Mouse (Mus musculus) lung, adult 2 months (tissue): ENCODE measurements around the gene Pard6a. TPM values are rescaled to one million over a fixed set of nuclear protein-coding genes. Genes with fewer than 3 reads are reported as not detected.

Experiments used
- DNase-seq: peaks from one replicate; pipeline ENCODE4 v3.0.0; 2022
- H3K4me1 ChIP-seq: fragments of 200-500 bp; 2 replicates; pipeline ENCODE4 v1.6.1; 2011; ENCODE audit warnings: low read length; ENCODE audit not compliant: control insufficient read depth, insufficient read depth
- H3K4me3 ChIP-seq: fragments of 200-500 bp; replicated peaks from 2 replicates; pipeline ENCODE3; 2011; ENCODE audit warnings: low read depth, mild to moderate bottlenecking, control low read depth, low read length; ENCODE audit errors: extremely low read depth
- CTCF ChIP-seq: fragments of 200-500 bp; IDR thresholded peaks from 2 replicates; pipeline ENCODE4 v1.5.1; 2011; ENCODE audit warnings: mild to moderate bottlenecking, low read length, control low read depth; ENCODE audit not compliant: insufficient read depth
- POLR2A ChIP-seq: fragments of 200-500 bp; IDR thresholded peaks from 2 replicates; pipeline ENCODE4 v1.6.1; 2011; ENCODE audit warnings: low read depth, mild to moderate bottlenecking, control low read depth, low read length, borderline replicate concordance; ENCODE audit errors: extremely low read depth
- WGBS: fragments of 180-500 bp; shearing (Covaris S2); methylation state at CpG from one replicate; pipeline ENCODE4 v1.1.7; 2018; 5-methylcytosine and 5-hydroxymethylcytosine counted together
- polyA plus RNA-seq: library from polyadenylated mRNA; depleted of rRNA; stranded (reverse); fragments of >200 nt; gene quantifications from 2 replicates; pipeline ENCODE4 v1.2.3, GENCODE M21; 2012; rRNA removed

The Pard6a gene
- polyA plus RNA-seq, 1 experiment, result 14.1 TPM

DNA sequence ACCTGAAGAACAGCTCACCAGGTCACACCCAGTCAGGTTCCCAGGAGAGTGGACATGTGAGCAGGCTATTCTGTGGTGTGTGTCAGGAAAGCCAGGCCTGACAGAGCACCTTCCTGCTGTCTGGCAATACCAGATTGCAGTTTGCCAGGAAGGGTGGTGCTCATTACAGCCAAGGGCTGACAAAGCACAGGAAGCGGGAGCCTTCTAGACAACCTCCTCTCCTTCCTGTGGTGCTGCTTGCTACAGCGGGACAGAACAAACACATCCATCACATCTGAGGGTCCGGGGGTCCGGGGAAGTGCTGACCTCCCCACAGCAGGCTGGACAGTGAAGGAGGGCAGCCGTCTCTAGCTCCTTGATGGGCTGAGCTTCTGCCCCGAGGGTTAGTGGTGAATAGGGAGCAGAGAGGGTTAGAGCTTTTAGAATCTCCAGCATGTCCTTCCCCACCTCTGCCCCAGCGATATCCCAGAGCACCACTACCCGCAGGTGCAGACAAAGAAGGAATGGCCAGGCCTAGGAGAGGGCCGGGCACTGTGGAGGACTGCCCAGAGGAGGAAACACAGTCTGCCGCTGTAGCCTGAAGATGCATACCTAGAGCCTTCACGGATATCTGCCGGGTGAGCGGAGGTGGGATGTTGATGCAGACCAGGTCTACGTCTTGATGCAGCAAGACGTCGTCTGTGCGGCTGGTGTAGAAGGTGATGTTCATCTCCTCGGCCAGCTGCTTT lies 26.6 kb downstream of the Pard6a start:
- H3K4me1 ChIP-seq, result peaks cover 7% of the 10 kb centered on the region
- peak overlapping the region; percentile 45 for H3K4me3 ChIP-seq
- TF ChIP-seq CTCF (no peak), POLR2A (peak; percentile 44; the same call in 1 of the 2 replicates)
- peak; percentile 34 for DNase-seq
- 48% methylated on average over 18 of the region's 18 CpGs for WGBS

DNA sequence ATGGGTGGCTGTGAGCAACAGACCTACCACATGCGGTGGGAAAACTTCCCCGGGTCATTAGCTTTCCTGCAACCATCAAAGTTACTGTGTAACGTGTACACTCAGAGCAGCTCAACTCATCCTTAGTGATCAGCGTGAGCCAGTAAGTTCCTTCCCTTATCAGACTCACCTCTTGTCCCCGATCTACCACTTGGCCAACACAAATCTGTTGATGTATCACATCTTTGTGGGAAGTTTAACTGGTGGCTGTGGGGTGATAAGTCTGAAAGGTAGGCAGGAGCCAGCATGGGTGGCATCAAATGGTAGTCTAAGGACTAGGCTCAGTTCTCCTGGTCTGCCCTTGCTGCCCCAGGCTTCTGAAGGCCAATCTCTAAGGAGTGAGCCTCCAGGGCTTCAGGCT lies 31.2 kb downstream of the Pard6a start:
- Histone ChIP-seq H3K4me1 (peaks cover 4% of the 10 kb centered on the region), H3K4me3 (no peak overlapping the region)
- 91% methylated on average over 5 of the region's 5 CpGs for WGBS
- no peak for DNase-seq
- TF ChIP-seq CTCF (no peak), POLR2A (no peak)

DNA sequence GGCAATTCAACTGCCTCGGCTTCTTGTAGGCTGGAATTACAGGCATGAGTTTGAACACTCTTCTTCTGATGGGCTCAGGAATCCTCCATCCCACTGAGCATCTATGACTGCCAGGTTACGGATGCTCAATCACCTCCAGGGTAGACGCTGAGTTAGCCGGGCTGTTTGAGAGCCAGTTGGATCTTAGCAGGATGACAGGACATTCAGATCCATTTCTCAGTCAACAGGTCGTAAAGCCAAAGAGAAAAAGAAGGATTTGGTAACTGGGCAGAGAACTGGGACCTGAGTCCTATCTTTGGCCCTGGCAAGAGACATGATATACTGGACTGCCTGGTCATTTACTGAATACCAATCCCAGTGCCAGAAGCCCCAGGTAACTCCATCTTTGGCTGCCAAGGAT lies 38.3 kb downstream of the Pard6a start:
- H3K4me1 ChIP-seq, result peaks cover 6% of the 10 kb centered on the region
- H3K4me3 ChIP-seq, result no peak overlapping the region
- no peak for TF ChIP-seq CTCF
- no peak for TF ChIP-seq POLR2A
- 93% methylated on average over 5 of the region's 5 CpGs for WGBS
- no peak for DNase-seq

DNA sequence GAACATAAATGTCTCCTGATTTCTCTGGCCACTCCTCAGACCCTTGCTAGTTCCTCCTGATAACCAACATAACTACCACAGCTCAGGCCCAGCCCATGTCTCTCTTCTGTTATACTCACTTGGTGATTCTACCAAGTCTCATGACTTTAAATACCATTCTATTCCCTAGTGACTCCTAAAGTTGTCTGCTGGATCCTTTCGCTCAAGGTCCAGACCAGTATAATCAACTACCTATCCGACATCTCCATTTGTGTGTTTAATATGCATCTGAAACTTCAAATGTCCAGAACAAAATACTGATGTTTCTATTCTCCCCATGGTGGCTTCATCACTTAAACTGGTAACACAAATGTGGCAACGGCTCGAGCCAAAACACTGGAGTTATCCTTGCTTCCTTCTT lies 42.4 kb downstream of the Pard6a start:
- H3K4me1 ChIP-seq, result peaks cover 11% of the 10 kb centered on the region
- no peak overlapping the region for H3K4me3 ChIP-seq
- no peak for TF ChIP-seq POLR2A
- no peak for TF ChIP-seq CTCF
- DNase-seq, result no peak
- 67% methylated on average over 4 of the region's 4 CpGs for WGBS

DNA sequence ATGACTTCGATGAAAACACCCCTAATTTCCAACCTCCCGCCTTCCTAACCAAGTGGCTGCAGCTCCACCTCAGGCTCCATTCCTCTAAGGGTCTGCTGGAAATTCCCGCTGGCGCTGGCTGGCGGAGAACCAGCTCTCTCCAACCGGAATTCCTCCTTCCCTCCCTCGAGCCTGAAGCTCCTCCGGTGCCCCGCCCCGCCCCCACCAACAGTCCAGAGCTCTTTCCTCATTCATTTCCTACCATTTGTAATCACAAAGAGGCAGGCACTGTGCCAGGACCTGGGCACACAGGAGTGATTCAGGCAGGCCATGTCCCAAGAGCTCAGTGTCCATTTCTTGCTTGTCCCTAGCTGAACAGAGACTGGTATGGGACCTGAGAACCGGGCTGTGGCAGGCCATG lies 49.7 kb downstream of the Pard6a start:
- peak; percentile 69 for DNase-seq
- no peak overlapping the region for H3K4me3 ChIP-seq
- H3K4me1 ChIP-seq, result peaks cover 15% of the 10 kb centered on the region
- TF ChIP-seq POLR2A (no peak), CTCF (no peak)
- WGBS, result 11% methylated on average over 11 of the region's 11 CpGs

Other genes starting within 250 kb of the Pard6a start
- gene Tppp3, start 229.6 kb upstream of the Pard6a start, polyA plus RNA-seq, result 785 and 816 TPM in 2 replicates
- gene Zdhhc1, start 204.2 kb upstream of the Pard6a start, polyA plus RNA-seq, result 130 and 133 TPM in 2 replicates
- 2.1 and 4.8 TPM in 2 replicates for gene Hsd11b2, start 182.4 kb upstream of the Pard6a start, polyA plus RNA-seq
- gene Atp6v0d1, start 135.1 kb upstream of the Pard6a start, polyA plus RNA-seq, result 101 and 121 TPM in 2 replicates
- gene Ripor1, start 95.9 kb upstream of the Pard6a start, polyA plus RNA-seq, result 71.7 and 74.9 TPM in 2 replicates
- 17.2 and 17.9 TPM in 2 replicates for gene Ctcf, start 64.6 kb upstream of the Pard6a start, polyA plus RNA-seq
- 1.7 TPM in 2 replicates for gene Agrp, start 63.8 kb upstream of the Pard6a start, polyA plus RNA-seq
- gene Carmil2, start 14.9 kb upstream of the Pard6a start, polyA plus RNA-seq, result 3.8 and 4.9 TPM in 2 replicates
- 33.8 and 37.8 TPM in 2 replicates for gene Acd, start within 50 bp of the Pard6a start, polyA plus RNA-seq
- not detected in 2 replicates for gene 4933405L10Rik, start 6.5 kb downstream of the Pard6a start, polyA plus RNA-seq
- gene Enkd1, start 7.1 kb downstream of the Pard6a start, polyA plus RNA-seq, result 9.6 and 9.9 TPM in 2 replicates
- 12.2 and 14.8 TPM in 2 replicates for gene Gfod2, start 57.5 kb downstream of the Pard6a start, polyA plus RNA-seq
- gene Ranbp10, start 126.2 kb downstream of the Pard6a start, polyA plus RNA-seq, result 25.8 and 28.5 TPM in 2 replicates
- gene Tsnaxip1, start 126.6 kb downstream of the Pard6a start, polyA plus RNA-seq, result 1.0 and 2.2 TPM in 2 replicates
- gene Cenpt, start 152.1 kb downstream of the Pard6a start, polyA plus RNA-seq, result 12.0 and 17.4 TPM in 2 replicates
- gene Thap11, start 154.0 kb downstream of the Pard6a start, polyA plus RNA-seq, result 54.9 and 60.8 TPM in 2 replicates
- 17.9 and 27.0 TPM in 2 replicates for gene Nutf2, start 159.4 kb downstream of the Pard6a start, polyA plus RNA-seq
- gene Edc4, start 179.7 kb downstream of the Pard6a start, polyA plus RNA-seq, result 78.8 and 90.9 TPM in 2 replicates
- 3.2 and 5.3 TPM in 2 replicates for gene Nrn1l, start 192.4 kb downstream of the Pard6a start, polyA plus RNA-seq
- gene Pskh1, start 199.3 kb downstream of the Pard6a start, polyA plus RNA-seq, result 38.2 and 43.7 TPM in 2 replicates
- gene Ctrl, start 232.7 kb downstream of the Pard6a start, polyA plus RNA-seq, result 2.2 and 13.8 TPM in 2 replicates
- 211 and 217 TPM in 2 replicates for gene Psmb10, start 237.3 kb downstream of the Pard6a start, polyA plus RNA-seq
- gene Lcat, start 242.2 kb downstream of the Pard6a start, polyA plus RNA-seq, result 3.4 and 3.6 TPM in 2 replicates